Mouse (Mus musculus) telencephalon, adult 2 months (tissue): ENCODE measurements around the gene Hmgb1.

Experiments
- DNase-seq: peaks from one replicate; pipeline ENCODE4 v3.0.0-alpha.2; 2011; ENCODE audit warnings: low read depth, low spot score

Gene Hmgb1

GRCm38 (mm10) chr5:149027389-149027788, 156.9 kb downstream of the Hmgb1 start:
- DNase-seq, result no peak

DNA sequence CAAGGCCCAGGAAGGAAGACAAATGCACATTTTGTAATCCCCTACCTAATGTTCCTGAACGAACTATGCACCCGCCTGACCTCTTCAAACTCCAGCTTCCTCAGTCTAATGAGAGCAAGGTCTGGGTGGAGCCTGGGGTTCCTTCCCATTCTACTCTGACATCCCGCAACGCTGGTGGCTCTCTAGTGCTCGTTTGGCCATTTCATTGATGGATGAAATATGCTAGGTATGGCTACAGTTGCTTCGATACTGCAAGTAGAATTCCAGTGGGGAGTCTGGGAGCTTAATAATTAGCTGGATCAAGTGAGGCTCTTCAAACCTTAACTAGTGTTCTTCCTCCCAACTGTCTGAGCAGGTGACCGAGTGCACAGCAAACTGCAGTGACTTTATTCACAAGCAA, 163.2 kb downstream of the Hmgb1 start:
- DNase-seq, result no peak

- DNase-seq, result no peak
Measured at GRCm38 (mm10) chr5:149020681-149021062, 163.6 kb downstream of the Hmgb1 start.

DNA sequence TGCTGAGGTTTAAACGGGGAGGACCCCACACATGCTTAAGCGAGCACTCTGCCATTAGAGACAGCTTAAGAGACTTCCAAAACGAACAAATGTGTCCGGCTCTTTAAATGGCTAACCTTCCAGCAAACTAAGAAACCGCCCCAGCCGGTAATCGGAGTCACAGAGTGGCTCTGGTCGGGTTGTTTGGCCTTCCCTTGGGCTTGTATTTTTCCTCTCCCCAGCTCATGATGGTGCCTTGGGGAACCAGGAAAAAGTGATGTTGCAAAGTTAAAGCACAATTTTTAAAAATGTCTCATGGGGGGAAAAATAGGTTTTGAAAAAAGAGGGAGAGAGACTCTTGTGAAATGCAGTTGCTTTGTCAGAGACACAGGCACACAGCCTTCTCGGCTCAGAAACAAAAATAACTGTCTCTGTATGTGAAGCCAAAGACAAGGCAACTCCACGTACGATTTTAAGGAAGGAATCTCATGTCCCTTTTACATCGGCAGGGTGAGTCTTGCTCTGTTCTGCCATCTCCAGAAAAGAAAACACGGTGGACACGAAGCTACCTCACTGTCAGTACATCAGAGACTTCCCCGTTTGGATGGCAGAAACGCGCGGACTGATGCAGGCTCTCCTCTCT, 164.1 kb downstream of the Hmgb1 start:
- no peak for DNase-seq

- DNase-seq, result no peak
Measured at GRCm38 (mm10) chr5:149017666-149018415, 166.4 kb downstream of the Hmgb1 start.

GRCm38 (mm10) chr5:149017181-149017580, 167.1 kb downstream of the Hmgb1 start:
- DNase-seq, result no peak

DNA sequence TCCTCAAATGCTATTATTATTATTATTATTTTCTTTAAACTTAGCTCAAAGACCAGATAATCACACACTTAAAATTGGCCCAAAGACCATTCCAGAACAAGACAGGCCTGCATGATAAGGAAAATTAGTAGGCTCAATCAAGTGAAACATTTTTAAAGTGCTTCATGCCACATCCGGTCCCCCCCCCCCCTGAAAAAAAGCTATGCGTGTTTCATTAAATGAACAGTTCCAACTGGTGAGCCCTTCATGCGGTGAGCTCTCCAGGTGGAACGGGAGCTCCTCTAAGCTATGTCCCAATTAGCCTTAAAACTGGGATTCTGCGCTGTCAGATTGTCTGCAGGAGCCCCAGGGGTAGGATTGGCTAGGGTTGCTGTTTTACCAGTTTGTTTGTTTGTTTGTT, 168.0 kb downstream of the Hmgb1 start:
- no peak for DNase-seq

- no peak for DNase-seq
Measured at GRCm38 (mm10) chr5:149015335-149016201, 168.7 kb downstream of the Hmgb1 start.

DNA sequence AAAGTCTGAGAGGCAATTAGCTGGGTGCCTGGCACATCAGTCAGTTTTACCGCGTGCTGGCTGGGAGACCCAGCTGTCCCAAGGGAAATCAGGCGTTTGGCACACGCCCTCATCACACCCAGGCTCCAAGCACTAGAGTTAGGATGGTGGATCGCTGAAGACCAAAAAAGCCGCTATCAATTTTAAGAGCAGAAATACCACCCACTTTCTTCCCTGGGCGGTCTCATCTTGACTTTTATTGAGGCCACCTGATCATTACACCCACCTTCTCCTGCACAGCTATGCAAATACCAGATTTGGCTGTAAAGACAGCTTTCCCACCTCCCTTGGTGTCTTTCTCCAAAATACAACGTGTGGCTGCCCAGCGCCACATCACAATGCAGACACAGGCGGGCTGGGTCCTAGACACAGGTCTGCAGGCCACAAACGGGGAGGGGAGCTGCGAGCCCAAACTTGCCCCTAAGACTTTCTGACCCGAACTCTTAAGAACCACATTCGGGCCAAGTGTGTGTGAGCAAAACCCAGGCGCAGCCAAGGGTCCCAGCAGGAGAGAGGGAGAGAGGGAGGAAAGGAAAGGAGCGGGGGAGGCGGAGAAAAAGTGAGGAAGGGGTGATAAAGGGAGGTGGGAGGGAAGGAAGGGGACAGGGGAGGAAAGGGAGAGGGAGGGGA, 169.6 kb downstream of the Hmgb1 start:
- no peak for DNase-seq

DNA sequence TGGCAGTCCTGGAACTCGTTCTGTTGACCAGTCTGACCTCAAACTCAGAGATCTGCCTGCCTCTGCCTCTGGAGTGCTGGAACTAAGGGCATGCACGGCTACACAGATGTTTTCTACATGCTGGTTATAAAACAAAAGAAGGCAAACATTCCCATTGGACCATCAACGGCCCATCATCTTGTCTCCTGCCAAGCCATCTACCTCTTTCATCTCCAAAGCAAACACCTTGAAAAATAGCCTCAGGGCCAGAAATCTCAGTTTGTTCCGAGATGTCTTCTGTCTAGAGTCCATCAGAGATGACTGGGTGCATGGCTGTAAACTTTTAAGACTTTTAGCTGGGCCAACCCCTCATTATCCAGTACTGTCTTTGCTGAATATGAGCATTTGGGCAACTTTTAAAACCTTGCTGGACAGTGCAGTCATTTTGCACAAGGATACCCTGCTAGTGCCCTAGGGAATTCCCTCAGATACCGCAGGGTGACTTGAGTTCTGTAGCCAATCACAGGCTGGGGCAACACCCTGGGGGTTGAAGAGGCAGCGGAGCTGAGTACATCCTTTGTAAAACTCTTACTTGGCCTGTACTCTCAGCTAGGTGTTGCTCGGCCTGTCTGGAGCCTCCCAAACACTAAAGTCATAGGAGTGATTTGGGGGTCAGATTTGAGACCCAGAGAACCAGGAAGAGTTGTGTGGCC, 170.3 kb downstream of the Hmgb1 start:
- no peak for DNase-seq

DNA sequence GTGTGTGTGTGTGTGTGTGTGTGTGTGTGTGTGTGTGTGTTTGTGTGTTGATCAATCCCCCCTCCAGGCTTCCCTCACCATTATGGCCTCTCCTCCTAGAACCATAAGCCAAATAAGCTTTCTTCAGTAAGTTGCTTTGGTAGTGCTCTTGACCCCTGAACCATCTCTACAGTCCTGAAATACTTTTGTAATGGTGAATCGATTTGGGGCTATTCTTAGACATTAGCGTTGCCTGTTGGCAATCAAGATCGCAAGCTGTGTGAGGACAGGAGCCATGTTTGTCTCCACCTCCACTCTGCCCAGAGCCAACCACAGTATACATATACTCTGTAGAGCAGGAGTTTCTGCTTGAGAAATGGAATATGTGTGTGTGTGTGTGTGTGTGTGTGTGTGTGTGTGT, 175.2 kb downstream of the Hmgb1 start:
- no peak for DNase-seq

- no peak for DNase-seq
Measured at GRCm38 (mm10) chr5:149007295-149007646, 177.0 kb downstream of the Hmgb1 start.

DNA sequence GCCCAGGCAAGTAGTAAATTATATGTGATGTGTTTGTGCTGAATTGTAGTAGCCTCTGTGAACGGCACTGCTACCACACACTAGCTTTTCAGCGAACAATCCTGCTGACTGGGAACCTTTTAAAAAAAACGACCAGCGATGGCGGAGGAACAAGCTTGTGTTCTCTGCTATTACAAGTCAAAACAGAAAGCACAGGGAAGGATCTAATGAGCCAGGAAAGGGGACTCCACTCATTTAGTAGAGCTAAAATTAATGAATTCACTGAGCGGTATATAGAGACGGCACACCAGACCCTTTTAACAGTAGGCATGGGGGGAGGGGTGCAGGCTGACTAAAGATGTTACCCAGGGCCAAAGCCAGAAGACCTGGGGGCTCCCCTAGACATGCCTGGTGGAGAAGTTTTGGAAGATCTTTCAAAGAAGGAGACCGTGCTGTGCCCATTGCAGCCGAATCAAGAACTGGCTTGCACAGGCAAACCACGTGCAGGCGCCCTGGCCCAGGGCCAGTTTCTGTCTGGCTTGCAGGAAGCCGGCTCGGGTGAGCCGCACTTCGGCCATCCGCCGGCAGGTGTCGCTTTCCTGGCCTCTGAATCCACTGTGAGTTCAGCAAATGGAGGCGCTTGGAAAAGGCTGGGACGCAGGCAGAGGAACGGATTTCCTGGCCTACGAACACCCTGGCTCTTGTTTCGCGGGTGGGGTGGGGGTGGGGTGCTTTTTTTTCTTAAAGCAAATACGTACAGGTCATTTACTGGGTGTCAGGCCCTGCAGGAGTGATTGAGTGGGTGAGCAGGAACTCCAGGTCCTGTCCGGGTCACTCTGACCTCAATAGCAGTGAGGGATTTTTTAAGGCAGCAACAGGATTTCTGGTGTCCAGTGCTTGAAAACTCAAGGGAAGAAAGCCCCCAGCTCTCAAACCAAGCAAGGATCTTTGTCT, 177.7 kb downstream of the Hmgb1 start:
- peak; percentile 96 for DNase-seq

DNA sequence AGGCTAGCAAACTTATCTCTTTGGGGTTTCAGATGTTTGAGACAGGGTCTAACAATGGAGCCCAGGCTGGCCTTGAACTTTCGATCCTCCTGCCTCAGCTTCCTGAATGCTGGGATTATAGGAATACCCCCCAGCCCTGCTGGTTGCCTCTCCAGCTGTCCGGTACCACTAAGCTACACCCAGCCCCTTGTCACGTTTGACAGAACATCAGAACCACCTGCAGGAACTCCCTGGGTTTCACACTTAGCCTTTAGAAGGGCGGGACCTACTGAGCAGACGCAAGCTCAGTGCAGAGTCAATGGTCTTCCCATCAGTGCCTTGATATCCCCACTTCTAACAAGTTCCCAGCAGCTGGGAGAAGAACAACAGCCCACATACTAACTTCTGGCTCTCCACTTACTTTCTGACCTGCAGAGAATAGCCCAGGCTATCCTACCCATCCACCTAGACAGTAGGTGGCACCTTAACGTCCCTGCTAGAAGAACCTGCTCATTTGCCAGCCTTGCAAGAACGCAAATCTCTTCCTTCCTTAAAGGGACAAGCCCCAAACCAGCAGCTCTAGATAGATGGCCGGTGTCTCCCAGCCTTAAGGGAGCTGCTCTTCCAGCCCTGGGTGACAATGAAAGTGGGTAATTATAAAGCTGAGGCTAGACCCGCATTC, 178.5 kb downstream of the Hmgb1 start:
- no peak for DNase-seq

DNA sequence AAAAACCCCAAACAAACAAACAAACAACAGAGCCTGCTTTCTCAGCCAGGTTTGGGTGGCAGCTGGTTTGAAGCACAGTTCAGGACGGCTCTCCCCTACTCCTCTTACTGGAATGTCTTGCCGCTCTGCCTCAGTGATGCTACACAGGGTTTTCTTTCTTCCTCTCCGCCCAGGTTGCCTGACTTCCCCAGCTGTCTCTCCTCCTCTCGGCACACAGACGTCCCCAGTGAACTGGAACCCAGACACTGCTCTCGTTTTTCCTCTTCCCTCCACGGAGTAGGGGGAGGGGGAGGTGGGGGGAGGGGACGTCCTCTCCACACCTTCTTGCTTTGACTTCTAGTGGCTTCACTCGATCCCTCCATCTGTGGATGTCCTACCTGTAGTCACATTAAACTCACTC, 179.2 kb downstream of the Hmgb1 start:
- no peak for DNase-seq

DNA sequence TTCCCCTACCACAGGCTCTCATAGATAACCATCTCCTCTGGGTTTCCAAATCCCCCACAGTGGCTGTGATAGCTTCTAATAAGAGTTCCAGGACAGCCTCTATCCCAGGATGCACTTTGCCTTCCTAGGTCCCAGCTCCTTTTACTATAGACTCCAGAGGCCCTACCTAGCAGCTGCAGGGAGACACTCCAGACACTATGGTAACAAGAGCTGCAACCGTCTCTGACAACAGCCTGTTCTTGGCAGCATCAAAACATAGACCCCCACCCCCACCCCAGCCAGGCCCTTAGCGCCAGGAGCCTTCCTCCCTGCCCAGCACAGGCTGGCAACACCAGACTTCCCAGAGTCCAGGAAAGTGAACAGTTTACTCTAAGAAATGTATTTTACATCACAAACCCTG, 181.2 kb downstream of the Hmgb1 start:
- no peak for DNase-seq

- no peak for DNase-seq
Measured at GRCm38 (mm10) chr5:149002803-149003115, 181.5 kb downstream of the Hmgb1 start.

DNA sequence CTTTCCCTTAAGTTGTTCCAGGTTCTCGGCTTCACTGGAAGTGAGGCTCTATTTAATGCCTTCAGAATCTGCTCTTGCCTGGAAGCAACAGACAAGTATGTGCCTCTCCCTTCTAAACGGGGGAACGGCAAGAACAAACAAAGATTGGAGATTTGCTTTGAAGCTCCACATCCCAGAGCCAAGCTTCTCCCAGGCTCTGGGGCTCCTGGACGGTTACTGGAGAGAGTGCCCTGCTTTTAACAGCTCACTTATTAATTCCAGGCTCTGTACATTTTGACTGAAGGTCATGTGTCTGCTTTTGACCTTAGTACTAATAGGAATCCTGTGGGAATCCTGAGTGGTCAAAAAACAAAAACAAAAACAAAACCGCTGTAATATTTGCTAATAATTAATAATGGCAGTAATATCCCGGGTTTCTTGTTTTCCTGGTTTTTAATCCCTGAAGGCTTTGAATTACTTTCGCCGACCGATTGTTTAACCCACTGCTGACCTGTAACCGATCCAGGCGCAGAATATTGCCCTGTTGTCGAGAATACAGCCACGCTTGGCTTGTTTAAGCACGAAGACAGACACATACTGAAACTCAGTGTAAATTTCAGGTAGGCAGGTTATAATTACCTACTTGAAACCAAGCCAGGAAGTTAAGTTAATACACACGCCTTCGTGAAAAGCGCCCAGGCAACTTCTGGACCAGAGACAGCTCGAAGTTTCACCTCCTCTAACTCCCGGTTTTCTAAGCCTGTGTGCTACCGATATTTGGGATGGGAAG, 182.1 kb downstream of the Hmgb1 start:
- no peak for DNase-seq

GRCm38 (mm10) chr5:148999802-149000201, 184.5 kb downstream of the Hmgb1 start:
- no peak for DNase-seq
